Mouse (Mus musculus) Patski (cell line): ENCODE measurements around the gene Pigl. TPM values are rescaled to one million over a fixed set of nuclear protein-coding genes. Genes with fewer than 3 reads are reported as not detected.

ENCODE experiments used
- ATAC-seq: fragments of 100-300 bp; one replicate; pipeline ENCODE4 v1.8.0; 2021
- CTCF ChIA-PET: fragments of 350-600 bp; sonication (Branson Sonifier 250); formaldehyde crosslinking; loops from one replicate; lab custom pipeline; 2022; ENCODE audit warnings: inconsistent platforms; lab: Charles Lee
- POLR2A ChIA-PET: fragments of 350-600 bp; sonication (Branson Sonifier 250); formaldehyde crosslinking; loops from one replicate; lab custom pipeline; 2022; ENCODE audit warnings: antibody characterized with exemption, inconsistent platforms; lab: Charles Lee
- DNase-seq: peaks from one replicate; pipeline ENCODE4 v3.0.0-alpha.2; 2011; ENCODE audit warnings: low read depth, low spot score
- H3K27me3 ChIP-seq: fragments of 371-371 bp; one replicate; pipeline ENCODE4 v1.5.1; 2021
- CTCF ChIP-seq: fragments of 100-300 bp; IDR thresholded peaks from one replicate; pipeline ENCODE4 v1.5.1; 2021
- in situ Hi-C: fragments of 300-500 bp; cut with MboI; formaldehyde crosslinking; loops from 3 replicates; pipeline ENCODE4 v1.11.1; 2018; ENCODE audit warnings: low pct_unique_long_range_greater_than_20kb, mixed read lengths
- polyA plus RNA-seq: library from polyadenylated mRNA; unstranded; gene quantifications from one replicate; pipeline ENCODE4 v1.2.3, GENCODE M21; 2021

Gene Pigl
- polyA plus RNA-seq, 1 experiment from 2014 or later = 6.5 TPM

DNA sequence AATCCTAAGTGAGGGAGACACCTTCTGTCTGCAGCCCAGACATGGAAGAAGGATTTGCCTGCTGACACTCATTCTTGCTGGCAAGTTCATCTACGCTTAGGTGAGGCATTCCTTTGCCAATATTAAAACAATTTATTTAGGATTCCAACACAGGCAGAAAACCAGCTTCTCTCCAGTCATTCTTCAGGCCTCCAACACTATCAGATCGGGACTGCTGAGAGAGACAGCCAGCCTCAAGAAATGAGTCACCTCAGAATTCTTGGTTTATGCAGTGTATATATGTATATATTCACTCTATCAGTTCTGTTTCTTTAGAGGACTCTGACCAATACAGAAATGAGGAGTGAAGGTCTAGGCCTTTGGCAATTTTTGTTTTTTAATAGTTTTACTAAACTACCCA lies 105.3 kb downstream of the Pigl start:
- in situ Hi-C loops = no loop called here
- POLR2A ChIA-PET = no interaction called here
- TF ChIP-seq CTCF = no peak
- ATAC-seq (no peak), DNase-seq (no peak)
- CTCF ChIA-PET = no interaction called here
- H3K27me3 ChIP-seq = no peaks in the 10 kb centered on the region

Other genes starting within 250 kb of the Pigl start
- gene Adora2b, start 209.5 kb upstream of the Pigl start, polyA plus RNA-seq = 0.41 TPM
- gene Zswim7, start 177.1 kb upstream of the Pigl start, polyA plus RNA-seq = 24.8 TPM
- 25.7 TPM for gene Ttc19, start 177.0 kb upstream of the Pigl start, polyA plus RNA-seq
- 156 TPM for gene Ncor1, start 81 bp downstream of the Pigl start, polyA plus RNA-seq
- 24.5 TPM for gene Cenpv, start 80.8 kb downstream of the Pigl start, polyA plus RNA-seq
- 624 TPM for gene Ubb, start 92.7 kb downstream of the Pigl start, polyA plus RNA-seq
- 0.04 TPM for gene Trpv2, start 116.0 kb downstream of the Pigl start, polyA plus RNA-seq
- 6.2 TPM for gene Lrrc75a, start 190.1 kb downstream of the Pigl start, polyA plus RNA-seq
- gene Mmgt2, start 190.2 kb downstream of the Pigl start, polyA plus RNA-seq = 55.6 TPM